Mouse (Mus musculus) lung, embryonic 16.5 days (tissue): ENCODE data around the gene Maco1. TPM values are rescaled to one million over a fixed set of nuclear protein-coding genes. Genes with fewer than 3 reads are reported as not detected.

ENCODE experiments used
- ATAC-seq: fragments of 200-750 bp; cut with Nextera tagmentation; 2 replicates; pipeline ENCODE4 v1.8.0; 2017; ENCODE audit warnings: low read depth, mild to moderate bottlenecking, moderate library complexity
- H3K27ac ChIP-seq: fragments of 300-500 bp; sonication (generic); 2 replicates; pipeline ENCODE4 v1.5.1; 2014; ENCODE audit warnings: mild to moderate bottlenecking, control low read depth, low read length
- H3K27me3 ChIP-seq: fragments of 300-500 bp; sonication (generic); 2 replicates; pipeline ENCODE4 v1.6.1; 2014; ENCODE audit warnings: low read depth, low read length, mixed read lengths; ENCODE audit not compliant: control insufficient read depth, insufficient read depth
- H3K36me3 ChIP-seq: fragments of 300-500 bp; sonication (generic); 2 replicates; pipeline ENCODE4 v1.6.1; 2014; ENCODE audit warnings: low read length; ENCODE audit not compliant: control insufficient read depth, insufficient read depth
- H3K4me1 ChIP-seq: fragments of 300-500 bp; sonication (generic); replicated peaks from 2 replicates; pipeline ENCODE4 v1.6.1; 2014; ENCODE audit warnings: low read length, mixed read lengths; ENCODE audit not compliant: control insufficient read depth, insufficient read depth
- H3K4me2 ChIP-seq: fragments of 300-500 bp; sonication (generic); 2 replicates; pipeline ENCODE4 v1.6.1; 2014; ENCODE audit warnings: low read depth, low read length, control low read depth
- H3K4me3 ChIP-seq: fragments of 300-500 bp; sonication (generic); 2 replicates; pipeline ENCODE4 v1.5.1; 2014; ENCODE audit warnings: mild to moderate bottlenecking, low read length, control low read depth
- H3K9ac ChIP-seq: fragments of 300-500 bp; sonication (generic); 2 replicates; pipeline ENCODE4 v1.6.1; 2014; ENCODE audit warnings: low read length, control low read depth
- H3K9me3 ChIP-seq: fragments of 300-500 bp; sonication (generic); 2 replicates; pipeline ENCODE4 v1.6.1; 2016; ENCODE audit warnings: low read length; ENCODE audit not compliant: control insufficient read depth
- WGBS: fragments of 180-500 bp; shearing (Covaris S2); extraction: QIAGEN DNeasy Blood & Tissue Kit; methylation state at CpG from one replicate; pipeline ENCODE4 v1.1.7; 2014; 5-methylcytosine and 5-hydroxymethylcytosine counted together
- polyA plus RNA-seq: library from polyadenylated mRNA; unstranded; fragments of >200 nt; fragmentation: Nextera tagmentation; extraction: Ambion mirVana; gene quantifications from 2 replicates; pipeline ENCODE4 v1.2.1, GENCODE M21; 2015

Maco1 gene
- polyA plus RNA-seq, 1 experiment from 2014 or later = 36.3 TPM

- peak overlapping the region; percentile 13; the same call in 1 of the 2 replicates for H3K27ac ChIP-seq
- H3K4me1 ChIP-seq = peaks cover 22% of the 10 kb centered on the region
- H3K36me3 ChIP-seq = no peaks in the 10 kb centered on the region
- no peak overlapping the region for H3K4me2 ChIP-seq
- H3K9me3 ChIP-seq = no peaks in the 10 kb centered on the region
- H3K27me3 ChIP-seq = no peaks in the 10 kb centered on the region
- peak; percentile 13; the same call in 1 of the 2 replicates for ATAC-seq
- WGBS = 37% methylated on average over 7 of the region's 7 CpGs
- H3K4me3 ChIP-seq = no peak overlapping the region
- no peak overlapping the region for H3K9ac ChIP-seq
These were observed 76.9 kb downstream of the Maco1 start for GRCm38 (mm10) chr4:134776246-134776645.

GRCm38 (mm10) chr4:134775234-134775944 lies 77.8 kb downstream of the Maco1 start:
- ATAC-seq = peak; percentile 70
- no peak overlapping the region for H3K4me3 ChIP-seq
- peak overlapping the region; percentile 14; the same call in 1 of the 2 replicates for H3K27ac ChIP-seq
- WGBS = 25% methylated on average over 14 of the region's 14 CpGs
- H3K4me2 ChIP-seq = no peak overlapping the region
- H3K9ac ChIP-seq = no peak overlapping the region
- H3K4me1 ChIP-seq = peaks cover 22% of the 10 kb centered on the region
- no peaks in the 10 kb centered on the region for H3K36me3 ChIP-seq
- no peaks in the 10 kb centered on the region for H3K9me3 ChIP-seq
- no peaks in the 10 kb centered on the region for H3K27me3 ChIP-seq

- H3K9ac ChIP-seq = no peak overlapping the region
- WGBS = 77% methylated on average over 6 of the region's 6 CpGs
- H3K4me3 ChIP-seq = no peak overlapping the region
- H3K36me3 ChIP-seq = no peaks in the 10 kb centered on the region
- H3K9me3 ChIP-seq = no peaks in the 10 kb centered on the region
- no peak overlapping the region for H3K4me2 ChIP-seq
- no peak overlapping the region for H3K27ac ChIP-seq
- no peak for ATAC-seq
- no peaks in the 10 kb centered on the region for H3K27me3 ChIP-seq
- H3K4me1 ChIP-seq = peaks cover 14% of the 10 kb centered on the region
These were observed 79.0 kb downstream of the Maco1 start for GRCm38 (mm10) chr4:134774126-134774525.

- H3K27ac ChIP-seq = no peak overlapping the region
- H3K27me3 ChIP-seq = no peaks in the 10 kb centered on the region
- 0 out of 2 replicates have a peak, but pooled peaks have one; percentile 13 for ATAC-seq
- no peak overlapping the region for H3K4me2 ChIP-seq
- H3K4me1 ChIP-seq = peaks cover 19% of the 10 kb centered on the region
- WGBS = 41% methylated on average over 4 of the region's 4 CpGs
- no peak overlapping the region for H3K9ac ChIP-seq
- H3K9me3 ChIP-seq = no peaks in the 10 kb centered on the region
- no peak overlapping the region for H3K4me3 ChIP-seq
- H3K36me3 ChIP-seq = no peaks in the 10 kb centered on the region
These were observed 80.1 kb downstream of the Maco1 start for GRCm38 (mm10) chr4:134772805-134773674.

GRCm38 (mm10) chr4:134769891-134770290 lies 83.3 kb downstream of the Maco1 start:
- H3K9ac ChIP-seq = no peak overlapping the region
- no peaks in the 10 kb centered on the region for H3K36me3 ChIP-seq

GRCm38 (mm10) chr4:134769081-134769811 lies 83.9 kb downstream of the Maco1 start:
- no peak overlapping the region for H3K9ac ChIP-seq
- no peak overlapping the region for H3K4me3 ChIP-seq
- ATAC-seq = no peak
- no peaks in the 10 kb centered on the region for H3K9me3 ChIP-seq
- no peaks in the 10 kb centered on the region for H3K27me3 ChIP-seq
- no peak overlapping the region for H3K27ac ChIP-seq
- no peak overlapping the region for H3K4me2 ChIP-seq
- peaks cover 27% of the 10 kb centered on the region for H3K4me1 ChIP-seq
- 61% methylated on average over 7 of the region's 7 CpGs for WGBS
- no peaks in the 10 kb centered on the region for H3K36me3 ChIP-seq

More at GRCm38 (mm10) chr4:134769891-134770290, 83.3 kb downstream of the Maco1 start:
- ATAC-seq = no peak
- no peak overlapping the region for H3K27ac ChIP-seq
- H3K4me2 ChIP-seq = no peak overlapping the region
- no peaks in the 10 kb centered on the region for H3K27me3 ChIP-seq
- H3K4me1 ChIP-seq = peaks cover 24% of the 10 kb centered on the region
- 68% methylated on average over 7 of the region's 7 CpGs for WGBS
- no peaks in the 10 kb centered on the region for H3K9me3 ChIP-seq
- H3K4me3 ChIP-seq = no peak overlapping the region

GRCm38 (mm10) chr4:134768226-134768888 lies 84.8 kb downstream of the Maco1 start:
- Histone ChIP-seq H3K27me3 (no peaks in the 10 kb centered on the region), H3K4me1 (peaks cover 30% of the 10 kb centered on the region), H3K9ac (peak overlapping the region; percentile 65), H3K9me3 (no peaks in the 10 kb centered on the region), H3K4me3 (peak overlapping the region; percentile 81), H3K27ac (no peak overlapping the region), H3K4me2 (peak overlapping the region; percentile 97), H3K36me3 (no peaks in the 10 kb centered on the region)
- WGBS = 11% methylated on average over 21 of the region's 21 CpGs
- no peak for ATAC-seq

- Histone ChIP-seq H3K9ac (peak within 1 kb of the TSS; percentile 87), H3K27ac (peak within 1 kb of the TSS; percentile 51), H3K27me3 (no peaks in the 10 kb centered on the region), H3K4me1 (peaks cover 32% of the 10 kb centered on the region), H3K36me3 (no peaks in the 10 kb centered on the region), H3K4me3 (peak within 1 kb of the TSS; percentile 81), H3K4me2 (peak within 1 kb of the TSS; percentile 97), H3K9me3 (no peaks in the 10 kb centered on the region)
- WGBS = under 1% methylated on average over 64 of the region's 80 CpGs
- ATAC-seq = peak; percentile 90
These were observed 85.5 kb downstream of the Maco1 start, which contains the start of gene Ldlrap1 for GRCm38 (mm10) chr4:134767426-134768225. TSS of gene Ldlrap1 (minus strand) at chr4:134768024.
